Mouse (Mus musculus): ENCODE measurements around the gene Tmem132c. TPM values are rescaled to one million over a fixed set of nuclear protein-coding genes. Genes with fewer than 3 reads are reported as not detected.

Gene Tmem132c
- polyA plus RNA-seq, 1 experiment from 2014 or later = 1.7 TPM

DNA sequence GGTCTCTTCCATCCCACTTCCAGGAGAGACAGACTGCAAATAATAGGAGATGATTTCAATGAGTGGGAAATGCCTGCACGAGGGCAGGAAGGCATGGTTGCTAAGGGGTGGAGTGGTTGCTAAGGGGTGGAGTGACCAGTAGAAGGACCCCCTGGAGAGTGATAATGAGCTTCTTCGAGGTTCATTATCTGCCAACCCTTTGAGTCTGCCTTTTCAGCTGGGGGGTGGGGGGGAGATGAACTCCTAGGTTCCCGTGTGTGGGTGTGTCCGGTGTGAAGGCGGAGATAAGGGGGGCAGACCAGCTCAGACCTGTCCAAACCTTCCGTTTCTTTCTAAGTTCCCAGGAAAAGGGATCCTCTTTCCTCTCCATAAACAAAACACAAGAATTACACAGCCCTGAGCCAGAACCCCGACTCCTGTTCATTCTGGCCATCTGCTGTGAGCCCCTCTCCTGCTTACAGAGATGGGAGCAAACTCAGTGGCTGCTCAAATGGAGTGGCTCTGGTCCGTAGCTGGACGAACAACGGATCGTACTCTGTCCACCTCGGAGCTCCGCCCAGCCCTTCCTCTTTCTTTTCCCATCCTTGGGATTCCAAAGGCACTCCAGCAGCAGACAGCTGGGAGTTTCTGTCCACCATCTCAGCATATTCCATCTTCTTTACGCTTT lies 13.5 kb upstream of the Tmem132c start:
- DNase-seq (ENCODE audit: low spot score) = no peak
- 4% methylated on average over 14 of the region's 14 CpGs for WGBS
- Histone ChIP-seq H3K9me3 (ENCODE audit: control insufficient read depth, low read length) (no peaks in the 10 kb centered on the region), H3K27ac (replicated peaks) (no peak overlapping the region), H3K36me3 (ENCODE audit: control insufficient read depth, insufficient read depth, low read length) (no peaks in the 10 kb centered on the region), H3K4me3 (ENCODE audit: low read depth, low read length) (no peak overlapping the region), H3K9ac (ENCODE audit: low read length) (no peak overlapping the region), H3K27me3 (ENCODE audit: control insufficient read depth, insufficient read depth, low read length) (no peaks in the 10 kb centered on the region), H3K4me1 (replicated peaks; ENCODE audit: control insufficient read depth, insufficient read depth) (no peaks in the 10 kb centered on the region), H3K4me2 (replicated peaks; ENCODE audit: low read depth) (no peak overlapping the region; the same call in 1 of the 2 replicates)
- no peak for ATAC-seq (ENCODE audit: low FRiP score, low TSS enrichment)
- TF ChIP-seq EP300 (optimal IDR thresholded peaks at IDR 0.05) = no peak
- no peak for TF ChIP-seq CTCF (IDR thresholded peaks at IDR 0.05; ENCODE audit: low read depth)

DNA sequence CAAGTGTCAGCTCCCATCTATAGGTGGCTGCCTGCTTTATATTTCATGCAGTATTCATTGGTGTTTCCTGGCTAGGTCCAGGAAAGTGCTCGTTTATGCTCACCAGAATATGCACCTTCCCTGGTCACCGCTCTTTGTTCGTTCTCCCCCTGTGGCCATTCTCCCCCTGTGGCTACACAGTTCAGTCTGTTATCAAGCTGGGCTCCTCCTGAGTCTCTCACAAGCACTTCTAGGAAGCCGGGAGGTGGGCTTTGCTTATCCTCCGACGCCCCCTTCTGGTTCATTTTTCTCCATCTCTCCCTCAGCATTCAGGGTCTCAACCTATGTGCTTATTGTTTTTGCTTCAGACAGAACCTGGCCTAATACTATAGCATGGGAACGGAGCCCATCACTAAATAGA lies 6.9 kb upstream of the Tmem132c start:
- H3K4me1 ChIP-seq (replicated peaks; ENCODE audit: control insufficient read depth, insufficient read depth) = no peaks in the 10 kb centered on the region
- no peaks in the 10 kb centered on the region for H3K27me3 ChIP-seq (ENCODE audit: control insufficient read depth, insufficient read depth, low read length)
- H3K4me3 ChIP-seq (ENCODE audit: low read depth, low read length) = no peak overlapping the region
- DNase-seq (ENCODE audit: low spot score) (no peak), ATAC-seq (ENCODE audit: low FRiP score, low TSS enrichment) (no peak)
- H3K36me3 ChIP-seq (ENCODE audit: control insufficient read depth, insufficient read depth, low read length) = no peaks in the 10 kb centered on the region
- H3K4me2 ChIP-seq (replicated peaks; ENCODE audit: low read depth) = no peak overlapping the region
- H3K27ac ChIP-seq (replicated peaks) = no peak overlapping the region
- TF ChIP-seq EP300 (optimal IDR thresholded peaks at IDR 0.05) (no peak), CTCF (IDR thresholded peaks at IDR 0.05; ENCODE audit: low read depth) (peak; percentile 21; the same call in 1 of the 2 replicates)
- H3K9ac ChIP-seq (ENCODE audit: low read length) = no peak overlapping the region
- WGBS = 6% methylated on average over 7 of the region's 7 CpGs
- no peaks in the 10 kb centered on the region for H3K9me3 ChIP-seq (ENCODE audit: control insufficient read depth, low read length)

DNA sequence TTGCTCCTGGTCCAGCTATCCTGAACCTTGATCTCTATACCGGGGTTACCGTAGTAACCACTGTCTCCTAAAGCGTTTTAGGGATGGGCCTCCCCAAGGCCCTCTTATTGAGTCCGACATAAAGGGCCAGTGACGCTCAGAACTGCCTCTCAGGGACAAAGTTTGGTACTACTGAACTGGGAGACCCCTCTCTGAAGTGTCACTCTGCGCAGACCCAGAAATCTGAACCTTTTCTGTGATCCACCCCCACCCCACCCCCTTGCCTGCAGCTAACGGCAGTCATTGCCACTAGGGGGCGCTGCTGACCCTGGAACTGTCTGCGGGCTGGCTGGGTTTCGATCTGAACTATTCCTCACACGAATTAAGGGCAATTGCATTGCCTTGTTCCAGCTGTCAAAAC lies 6.4 kb upstream of the Tmem132c start:
- H3K4me3 ChIP-seq (ENCODE audit: low read depth, low read length) = no peak overlapping the region
- no peaks in the 10 kb centered on the region for H3K9me3 ChIP-seq (ENCODE audit: control insufficient read depth, low read length)
- H3K9ac ChIP-seq (ENCODE audit: low read length) = no peak overlapping the region
- no peaks in the 10 kb centered on the region for H3K27me3 ChIP-seq (ENCODE audit: control insufficient read depth, insufficient read depth, low read length)
- H3K36me3 ChIP-seq (ENCODE audit: control insufficient read depth, insufficient read depth, low read length) = no peaks in the 10 kb centered on the region
- no peaks in the 10 kb centered on the region for H3K4me1 ChIP-seq (replicated peaks; ENCODE audit: control insufficient read depth, insufficient read depth)
- peak; percentile 90 for TF ChIP-seq CTCF (IDR thresholded peaks at IDR 0.05; ENCODE audit: low read depth)
- TF ChIP-seq EP300 (optimal IDR thresholded peaks at IDR 0.05) = no peak
- no peak overlapping the region for H3K4me2 ChIP-seq (replicated peaks; ENCODE audit: low read depth)
- ATAC-seq (ENCODE audit: low FRiP score, low TSS enrichment) (no peak), DNase-seq (ENCODE audit: low spot score) (peak; percentile 64)
- H3K27ac ChIP-seq (replicated peaks) = no peak overlapping the region
- 7% methylated on average over 11 of the region's 11 CpGs for WGBS

DNA sequence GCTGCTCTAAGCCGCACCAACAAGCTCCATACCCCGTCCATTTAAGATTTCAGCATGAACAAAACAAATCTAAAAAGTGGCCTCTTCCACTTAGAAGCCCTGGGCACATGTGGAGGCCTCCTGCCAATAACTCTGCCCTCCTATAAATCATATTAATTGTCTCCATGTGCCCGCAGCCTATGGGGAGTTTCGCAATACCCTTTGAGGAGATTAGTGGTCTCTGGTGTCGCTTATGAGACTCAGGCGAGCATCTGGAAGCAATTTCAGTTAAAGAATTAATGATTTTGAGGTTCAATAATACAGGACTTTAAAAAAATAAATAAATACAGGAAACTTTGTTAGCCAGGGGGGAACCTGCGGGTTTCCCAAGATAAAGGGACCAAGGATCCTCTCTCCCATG lies 1.9 kb upstream of the Tmem132c start:
- ATAC-seq (ENCODE audit: low FRiP score, low TSS enrichment) = no peak
- 53% methylated on average over 7 of the region's 7 CpGs for WGBS
- H3K27me3 ChIP-seq (ENCODE audit: control insufficient read depth, insufficient read depth, low read length) = peaks cover 13% of the 10 kb centered on the region
- TF ChIP-seq EP300 (optimal IDR thresholded peaks at IDR 0.05) (no peak), CTCF (IDR thresholded peaks at IDR 0.05; ENCODE audit: low read depth) (no peak)
- H3K9ac ChIP-seq (ENCODE audit: low read length) = no peak overlapping the region
- no peaks in the 10 kb centered on the region for H3K4me1 ChIP-seq (replicated peaks; ENCODE audit: control insufficient read depth, insufficient read depth)
- DNase-seq (ENCODE audit: low spot score) = no peak
- no peak overlapping the region for H3K27ac ChIP-seq (replicated peaks)
- no peaks in the 10 kb centered on the region for H3K36me3 ChIP-seq (ENCODE audit: control insufficient read depth, insufficient read depth, low read length)
- no peak overlapping the region for H3K4me2 ChIP-seq (replicated peaks; ENCODE audit: low read depth)
- H3K9me3 ChIP-seq (ENCODE audit: control insufficient read depth, low read length) = no peaks in the 10 kb centered on the region
- no peak overlapping the region for H3K4me3 ChIP-seq (ENCODE audit: low read depth, low read length)

DNA sequence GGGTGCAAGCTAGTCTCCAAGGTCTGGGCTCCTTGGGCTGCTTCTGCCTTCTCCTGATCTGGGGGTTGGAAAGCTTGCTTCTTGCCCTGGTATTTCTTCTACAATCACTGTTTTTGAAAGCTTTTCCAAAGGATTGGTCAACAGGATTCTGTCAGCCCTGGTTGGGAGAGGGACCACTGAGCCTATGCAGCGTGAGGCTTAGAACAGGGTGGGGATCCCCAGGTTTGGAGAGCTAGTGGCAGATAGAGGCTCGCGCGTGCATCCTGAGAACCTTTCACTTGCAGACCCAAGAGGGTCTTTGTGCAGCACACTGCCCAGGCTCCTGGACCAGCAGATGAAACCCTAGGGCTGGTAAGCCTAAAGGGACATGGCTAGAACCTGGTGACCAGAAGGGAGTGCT lies 962 bp upstream of the Tmem132c start:
- H3K9ac ChIP-seq (ENCODE audit: low read length) = no peak overlapping the region
- H3K36me3 ChIP-seq (ENCODE audit: control insufficient read depth, insufficient read depth, low read length) = no peaks in the 10 kb centered on the region
- no peaks in the 10 kb centered on the region for H3K4me1 ChIP-seq (replicated peaks; ENCODE audit: control insufficient read depth, insufficient read depth)
- DNase-seq (ENCODE audit: low spot score) (no peak), ATAC-seq (ENCODE audit: low FRiP score, low TSS enrichment) (no peak)
- H3K27ac ChIP-seq (replicated peaks) = no peak overlapping the region
- WGBS = 34% methylated on average over 4 of the region's 4 CpGs
- H3K27me3 ChIP-seq (ENCODE audit: control insufficient read depth, insufficient read depth, low read length) = peaks cover 13% of the 10 kb centered on the region
- no peak overlapping the region for H3K4me2 ChIP-seq (replicated peaks; ENCODE audit: low read depth)
- no peak overlapping the region for H3K4me3 ChIP-seq (ENCODE audit: low read depth, low read length)
- H3K9me3 ChIP-seq (ENCODE audit: control insufficient read depth, low read length) = no peaks in the 10 kb centered on the region
- TF ChIP-seq EP300 (optimal IDR thresholded peaks at IDR 0.05) = no peak
- no peak for TF ChIP-seq CTCF (IDR thresholded peaks at IDR 0.05; ENCODE audit: low read depth)

DNA sequence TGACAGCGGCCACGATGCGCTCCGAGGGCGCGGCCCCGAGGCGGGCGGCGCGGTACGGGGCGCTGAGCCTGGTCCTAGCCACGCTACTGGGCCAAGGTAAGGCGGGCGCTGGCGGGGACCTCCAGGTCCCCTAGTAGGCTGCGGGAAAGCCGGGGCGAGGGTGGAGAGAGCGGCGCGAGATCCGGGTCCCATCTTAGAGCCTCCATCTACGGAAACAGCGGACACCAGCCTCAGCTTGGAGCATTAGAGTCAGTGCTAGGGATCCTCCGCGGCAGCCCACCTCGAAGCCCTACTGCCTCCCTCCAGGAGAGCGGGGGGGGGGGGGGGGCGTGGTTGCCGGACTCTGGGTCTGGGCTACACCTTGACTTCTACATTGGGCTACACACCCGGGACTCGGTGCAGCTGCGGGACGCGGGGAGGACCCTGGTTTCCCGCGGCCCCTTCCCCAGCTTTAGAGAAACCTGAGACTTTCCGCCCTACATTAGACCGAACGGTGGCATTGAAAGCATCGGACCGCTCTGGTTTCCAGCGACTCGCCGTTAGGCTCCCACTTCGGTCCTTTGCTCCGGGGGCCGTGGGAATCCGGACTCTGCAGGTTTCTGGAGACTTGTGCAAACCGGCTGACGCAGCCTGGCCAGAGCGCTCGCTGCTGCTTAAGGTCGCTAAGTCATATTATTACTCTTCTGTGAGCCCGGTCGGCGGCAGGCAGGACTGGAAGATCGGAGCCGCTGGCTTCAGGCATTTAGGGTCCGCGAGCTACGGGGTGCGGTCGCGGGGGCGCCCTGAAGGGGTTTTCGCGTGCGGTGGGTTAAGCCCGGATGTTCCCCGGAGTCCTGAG lies 536 bp downstream of the Tmem132c start:
- H3K9me3 ChIP-seq (ENCODE audit: control insufficient read depth, low read length) = no peaks in the 10 kb centered on the region
- DNase-seq (ENCODE audit: low spot score) = no peak
- peak overlapping the region; percentile 70 for H3K4me2 ChIP-seq (replicated peaks; ENCODE audit: low read depth)
- under 1% methylated on average over 63 of the region's 73 CpGs for WGBS
- TF ChIP-seq EP300 (optimal IDR thresholded peaks at IDR 0.05) = no peak
- TF ChIP-seq CTCF (IDR thresholded peaks at IDR 0.05; ENCODE audit: low read depth) = no peak
- no peaks in the 10 kb centered on the region for H3K36me3 ChIP-seq (ENCODE audit: control insufficient read depth, insufficient read depth, low read length)
- H3K4me1 ChIP-seq (replicated peaks; ENCODE audit: control insufficient read depth, insufficient read depth) = no peaks in the 10 kb centered on the region
- peak; percentile 25; the same call in 1 of the 2 replicates for ATAC-seq (ENCODE audit: low FRiP score, low TSS enrichment)
- H3K27ac ChIP-seq (replicated peaks) = no peak overlapping the region
- H3K27me3 ChIP-seq (ENCODE audit: control insufficient read depth, insufficient read depth, low read length) = peaks cover 13% of the 10 kb centered on the region
- H3K9ac ChIP-seq (ENCODE audit: low read length) = peak overlapping the region; percentile 32
- H3K4me3 ChIP-seq (ENCODE audit: low read depth, low read length) = peak overlapping the region; percentile 49

Data from stomach, postnatal 0 days (tissue).